15 mouse cellular contexts compared by ENCODE assay signal in the genomic region with DNA sequence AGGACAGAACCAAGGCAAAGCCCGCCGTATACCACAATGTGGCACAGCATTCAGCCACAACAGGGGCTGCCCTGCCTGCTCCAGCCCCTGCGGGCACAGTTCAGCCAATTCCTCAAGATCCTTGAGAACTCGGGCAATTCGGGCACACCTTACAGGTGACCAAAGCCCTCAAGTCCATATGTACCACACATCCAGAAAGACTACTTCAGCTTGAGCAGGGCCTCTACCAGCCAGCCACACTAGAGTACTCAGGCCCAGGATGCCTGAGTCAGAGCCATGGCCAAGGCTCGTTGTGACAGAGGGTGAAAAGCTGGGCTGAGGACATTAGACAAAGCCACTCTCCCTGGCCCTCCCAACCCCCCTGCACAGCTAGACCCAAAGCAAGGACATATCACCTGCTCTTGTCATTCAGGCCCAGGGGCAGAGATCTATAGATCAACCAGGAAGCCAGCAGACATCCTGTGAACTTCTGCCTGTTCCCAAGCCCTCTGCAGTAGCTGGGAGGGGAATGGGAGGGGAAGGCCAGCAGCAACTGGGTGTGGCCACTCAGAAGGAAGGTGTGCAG. TPM values are rescaled to one million over a fixed set of nuclear protein-coding genes. Genes with fewer than 3 reads are reported as not detected.
A peak's percentile ranks its signal among the peaks of the same experiment; 100 is the strongest.
DNase-seq lines count a peak whose midpoint lies in the region; ATAC-seq and TF ChIP-seq lines count a peak whose summit lies in the region.
"Had no signal": no experiment of that assay in that cellular context is flagged by ENCODE, and none has a peak within 500 bp of the region (broad histone marks: within the 10 kb centered on the region; RNA-seq: fewer than 3 reads in every experiment).

No protein-coding gene starts in this region.

- peaks cover 41% of the 10 kb centered on the region for H3K36me3 ChIP-seq in heart, embryonic 10.5 days
- H3K36me3 ChIP-seq in MEL (ENCODE audit: control insufficient read depth in 1 of 2, insufficient read depth in 2 of 2, low read length in 2 of 2), result peaks cover 0 to 84% of the 10 kb centered on the region in 2 experiments; a peak in 2 of 4 replicates
- H3K36me3 ChIP-seq in liver, embryonic 13.5 days, result peaks cover 58% of the 10 kb centered on the region
- H3K36me3 ChIP-seq in hindbrain, embryonic 12.5 days, result peaks cover 14% of the 10 kb centered on the region
- H3K36me3 ChIP-seq: midbrain, embryonic 15.5 days had no signal

- H3K9me3 ChIP-seq in heart, embryonic 10.5 days, result no peaks in the 10 kb centered on the region
- no peaks in the 10 kb centered on the region for H3K9me3 ChIP-seq in MEL (replicated peaks; ENCODE audit: insufficient read depth, low read length)
- H3K9me3 ChIP-seq in liver, embryonic 13.5 days (replicated peaks), result no peaks in the 10 kb centered on the region
- H3K9me3 ChIP-seq in hindbrain, embryonic 12.5 days (replicated peaks), result no peaks in the 10 kb centered on the region
- H3K9me3 ChIP-seq: forebrain, embryonic 12.5 days; limb, embryonic 15.5 days; midbrain, embryonic 15.5 days had no signal

- TF ChIP-seq RAD21 in MEL (IDR thresholded peaks at IDR 0.05; ENCODE audit: low read depth, low read length), result no peak

- no peak for DNase-seq in heart, embryonic 10.5 days (ENCODE audit: low spot score)
- no peak for DNase-seq in heart, postnatal 36 days
- DNase-seq in 3T3-L1 (ENCODE audit: low read depth, low spot score) (peak; percentile 48), MEL (ENCODE audit: low read depth, low spot score) (no peak)
- no peak for DNase-seq in liver, embryonic 13.5 days
- no peak for DNase-seq in layer of hippocampus, adult 18-20 months (ENCODE audit: low spot score in 2 of 2)
- DNase-seq in urinary bladder, postnatal 10 days (ENCODE audit: low spot score), result no peak
- DNase-seq: lung, postnatal 4 days; right cerebral cortex, postnatal 14 days; thymus, adult 2 months had no signal

- TF ChIP-seq EP300 in MEL (IDR thresholded peaks at IDR 0.05; ENCODE audit: low read depth in 1 of 2, low read length in 2 of 2), result no peak

- 84% methylated on average over 6 of the region's 6 CpGs for WGBS in heart, embryonic 10.5 days
- 79% methylated on average over 6 of the region's 6 CpGs for WGBS in liver, embryonic 13.5 days (ENCODE audit: insufficient replicate concordance)
- 90% methylated on average over 6 of the region's 6 CpGs for WGBS in hindbrain, embryonic 12.5 days

- ATAC-seq in liver, embryonic 13.5 days (ENCODE audit: low read depth), result no peak
- no peak for ATAC-seq in hindbrain, embryonic 12.5 days (ENCODE audit: low FRiP score)
- ATAC-seq: hindbrain, postnatal 0 days; midbrain, embryonic 15.5 days had no signal

- no peak for TF ChIP-seq POLR2A in MEL (IDR thresholded peaks at IDR 0.05; ENCODE audit: control insufficient read depth in 1 of 2, insufficient read depth in 1 of 2, low read depth in 1 of 2, low read length in 2 of 2, poor library complexity in 1 of 2)

- no peak overlapping the region for H3K9ac ChIP-seq in MEL (ENCODE audit: control insufficient read depth, low read depth, low read length, poor library complexity, severe bottlenecking)
- peak overlapping the region; percentile 63; the same call in 1 of the 2 replicates for H3K9ac ChIP-seq in liver, embryonic 13.5 days
- H3K9ac ChIP-seq in hindbrain, embryonic 12.5 days, result no peak overlapping the region
- H3K9ac ChIP-seq: forebrain, embryonic 12.5 days; limb, embryonic 15.5 days; midbrain, embryonic 15.5 days had no signal

- H3K4me3 ChIP-seq in heart, embryonic 10.5 days, result no peak overlapping the region
- no peak overlapping the region for H3K4me3 ChIP-seq in MEL (ENCODE audit: control insufficient read depth in 1 of 2, insufficient read depth in 1 of 2, low read depth in 2 of 2, low read length in 2 of 2)
- no peak overlapping the region for H3K4me3 ChIP-seq in liver, embryonic 13.5 days (replicated peaks)
- H3K4me3 ChIP-seq in hindbrain, embryonic 12.5 days, result no peak overlapping the region
- H3K4me3 ChIP-seq: forebrain, embryonic 12.5 days; limb, embryonic 15.5 days; midbrain, embryonic 15.5 days had no signal

- no peaks in the 10 kb centered on the region for H3K27me3 ChIP-seq in heart, embryonic 10.5 days (ENCODE audit: insufficient read depth, poor library complexity, severe bottlenecking)
- H3K27me3 ChIP-seq in MEL (ENCODE audit: control insufficient read depth in 1 of 2, insufficient read depth in 2 of 2, low read length in 2 of 2), result no peaks in the 10 kb centered on the region
- no peaks in the 10 kb centered on the region for H3K27me3 ChIP-seq in liver, embryonic 13.5 days
- H3K27me3 ChIP-seq in hindbrain, embryonic 12.5 days, result no peaks in the 10 kb centered on the region
- H3K27me3 ChIP-seq: forebrain, embryonic 12.5 days; limb, embryonic 15.5 days; midbrain, embryonic 15.5 days had no signal

- H3K4me1 ChIP-seq in heart, embryonic 10.5 days, result peaks cover 72% of the 10 kb centered on the region
- H3K4me1 ChIP-seq in MEL (ENCODE audit: control insufficient read depth in 1 of 2, insufficient read depth in 2 of 2, low read length in 2 of 2), result peaks cover 39 to 76% of the 10 kb centered on the region in 2 experiments
- H3K4me1 ChIP-seq in liver, embryonic 13.5 days (replicated peaks), result peaks cover 95% of the 10 kb centered on the region
- H3K4me1 ChIP-seq in hindbrain, embryonic 12.5 days, result peaks cover 49% of the 10 kb centered on the region

- peak overlapping the region; percentile 72 for H3K27ac ChIP-seq in heart, embryonic 10.5 days
- peak overlapping the region; percentile 36 for H3K27ac ChIP-seq in MEL (ENCODE audit: control insufficient read depth, low read depth, low read length)
- peak overlapping the region; percentile 58 for H3K27ac ChIP-seq in liver, embryonic 13.5 days
- no peak overlapping the region for H3K27ac ChIP-seq in hindbrain, embryonic 12.5 days
- H3K27ac ChIP-seq: forebrain, embryonic 12.5 days; hindbrain, postnatal 0 days; limb, embryonic 15.5 days; midbrain, embryonic 15.5 days had no signal

- intact Hi-C loops in heart, postnatal 36 days (cut with DNase I), result no loop called here

- H3K79me2 ChIP-seq in MEL (ENCODE audit: control insufficient read depth, insufficient read depth, low read length, poor library complexity), result peaks cover 68% of the 10 kb centered on the region

- H3K4me2 ChIP-seq in liver, embryonic 13.5 days, result peak overlapping the region; percentile 49
- no peak overlapping the region for H3K4me2 ChIP-seq in hindbrain, embryonic 12.5 days (replicated peaks)
- H3K4me2 ChIP-seq: forebrain, embryonic 12.5 days; limb, embryonic 15.5 days; midbrain, embryonic 15.5 days had no signal

- TF ChIP-seq CTCF in MEL (IDR thresholded peaks at IDR 0.05 in 2 of 3, conservative IDR thresholded peaks at IDR 0.05 in 1 of 3; ENCODE audit: control insufficient read depth in 1 of 3, insufficient read depth in 1 of 3, low read depth in 2 of 3, low read length in 3 of 3, poor library complexity in 1 of 3, severe bottlenecking in 1 of 3), result no peak

TF ChIP-seq in MEL, 35 proteins besides CTCF, POLR2A, EP300 and RAD21:
- TF ChIP-seq MXI1 (IDR thresholded peaks at IDR 0.05; ENCODE audit: low read depth, low read length), result no peak
- no peak for TF ChIP-seq USF1 (IDR thresholded peaks at IDR 0.05; ENCODE audit: low read depth, low read length)
- TF ChIP-seq E2F4 (IDR thresholded peaks at IDR 0.05; ENCODE audit: borderline replicate concordance, low read depth, low read length), result no peak
- no peak for TF ChIP-seq GATA1 (IDR thresholded peaks at IDR 0.05; ENCODE audit: low read depth, low read length)
- TF ChIP-seq POLR2AphosphoS2 (IDR thresholded peaks at IDR 0.05; ENCODE audit: low read length), result no peak
- no peak for TF ChIP-seq MYB (IDR thresholded peaks at IDR 0.05; ENCODE audit: low read depth, low read length)
- TF ChIP-seq MAFK (IDR thresholded peaks at IDR 0.05; ENCODE audit: borderline replicate concordance, low read depth, low read length), result no peak
- TF ChIP-seq SMC3 (IDR thresholded peaks at IDR 0.05; ENCODE audit: low read depth, low read length), result no peak
- no peak for TF ChIP-seq ZKSCAN1 (IDR thresholded peaks at IDR 0.05; ENCODE audit: low read depth, low read length)
- no peak for TF ChIP-seq USF2 (IDR thresholded peaks at IDR 0.05; ENCODE audit: borderline replicate concordance in 1 of 2, insufficient read depth in 1 of 2, low read depth in 1 of 2, low read length in 2 of 2)
- TF ChIP-seq KAT2A (conservative IDR thresholded peaks at IDR 0.05; ENCODE audit: low read depth, low read length), result no peak
- TF ChIP-seq MAZ (IDR thresholded peaks at IDR 0.05; ENCODE audit: low read depth, low read length), result no peak
- no peak for TF ChIP-seq MAX (IDR thresholded peaks at IDR 0.05; ENCODE audit: low read length)
- TF ChIP-seq GABPA (IDR thresholded peaks at IDR 0.05; ENCODE audit: low read depth, low read length), result no peak
- TF ChIP-seq MYC (IDR thresholded peaks at IDR 0.05; ENCODE audit: low read depth, low read length), result no peak

RNA-seq across cellular contexts. Expression of gene Irs2, which starts 13.8 kb away (rescaled TPM):
- polyA plus RNA-seq in heart, embryonic 10.5 days (2016; fragmentation: Nextera tagmentation; extraction: Ambion mirVana), result 4.5 and 6.2 TPM in 2 replicates
- total RNA-seq in heart, postnatal 36 days (2021), result 10 to 100 TPM; 13.2 to 33.5 TPM
- 12.4 and 16.4 TPM in 2 replicates for total RNA-seq in MEL (2012; rRNA removed)
- 10 to 100 TPM in 1 of 2 experiments, not detected in 1; 23.1 TPM for polyA plus RNA-seq in MEL (2012; ENCODE audit: insufficient read depth in 1 of 2, insufficient read length in 2 of 2, low read depth in 1 of 2, low replicate concordance in 2 of 2, missing spikeins in 1 of 2)
- polyA plus RNA-seq in liver, embryonic 13.5 days (2015; fragmentation: Nextera tagmentation; extraction: Ambion mirVana), result 2.9 and 3.4 TPM in 2 replicates
- total RNA-seq in layer of hippocampus, adult 18-20 months (2021), result 10 to 100 TPM; 80.4 to 85.0 TPM
- polyA plus RNA-seq in hindbrain, embryonic 12.5 days (2016; fragmentation: Nextera tagmentation; extraction: Ambion mirVana), result 9.8 and 10.4 TPM in 2 replicates
